Mouse (Mus musculus) cerebellum, adult 11 months (tissue): ENCODE results near the gene Gm5346.
"Not testable (repeated sequence)": the region's sequence is repeated elsewhere in the genome, so short reads cannot be mapped to it uniquely, and the experiment has no call there.

ENCODE experiments used
- DNase-seq: peaks from one replicate; pipeline ENCODE4 v3.0.0; 2022

Gm5346 gene

DNA sequence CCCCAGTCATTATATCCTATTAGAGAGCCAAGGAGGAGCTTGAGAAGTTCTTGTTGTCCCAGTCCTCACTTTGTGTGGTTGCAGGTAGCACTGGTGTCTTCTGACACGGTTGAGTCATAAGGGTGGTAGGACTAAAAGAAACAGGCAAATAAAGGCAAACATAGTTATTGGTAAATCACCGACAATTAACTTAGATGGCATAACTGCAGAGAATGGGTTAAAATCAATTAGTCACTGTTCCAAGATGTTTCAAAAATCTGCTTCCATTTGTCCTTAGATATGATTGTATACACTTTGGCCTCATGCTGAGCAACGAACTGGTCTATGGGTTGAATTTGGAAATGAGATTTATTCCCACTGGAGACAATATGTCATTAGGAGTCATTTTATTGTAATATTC, at the start of gene Gm5346:
Gene Gm5346, minus strand, starts transcription at position 101 of the 400 bp plus-strand sequence.
- DNase-seq, result no peak

DNA sequence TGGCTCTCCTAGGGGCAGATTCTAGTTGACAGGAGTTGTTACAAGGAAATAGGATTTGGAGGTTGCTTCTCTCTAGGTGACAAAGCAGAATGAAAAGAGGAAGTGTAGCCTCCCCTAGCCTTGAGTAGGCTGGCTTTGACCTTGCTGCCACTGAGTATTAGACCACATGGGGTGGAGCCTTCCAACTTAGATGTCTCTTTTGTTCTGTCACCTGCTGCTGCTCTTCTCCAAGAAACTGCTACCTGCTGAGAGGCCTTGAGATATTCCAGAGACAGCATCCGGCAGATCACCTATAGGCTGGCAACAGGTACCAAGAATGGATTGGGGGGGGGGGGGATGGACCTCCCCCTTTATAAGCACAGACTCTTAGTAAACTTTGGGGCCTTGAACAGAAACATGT, 11.0 kb downstream of the Gm5346 start:
- DNase-seq, result no peak

DNA sequence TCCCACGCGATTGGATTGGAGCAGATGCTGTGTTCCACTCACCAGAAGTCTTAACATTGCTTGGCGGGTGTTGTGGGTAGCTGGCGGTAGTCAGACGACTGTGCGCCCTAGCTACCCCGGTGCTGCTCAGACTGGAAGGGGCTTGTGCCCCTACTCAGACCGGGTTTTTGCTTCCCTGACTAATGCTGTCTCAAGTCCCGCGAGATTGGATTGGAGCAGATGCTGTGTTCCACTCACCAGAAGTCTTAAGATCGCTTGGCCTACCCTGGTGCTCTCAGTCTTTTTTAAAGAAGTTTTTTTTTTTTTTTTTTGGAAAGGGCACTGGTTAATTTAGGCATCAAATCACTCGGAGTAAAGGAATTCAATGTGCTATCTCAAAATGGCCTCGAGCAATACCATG, 23.4 kb downstream of the Gm5346 start:
- DNase-seq, result not testable (repeated sequence)

DNA sequence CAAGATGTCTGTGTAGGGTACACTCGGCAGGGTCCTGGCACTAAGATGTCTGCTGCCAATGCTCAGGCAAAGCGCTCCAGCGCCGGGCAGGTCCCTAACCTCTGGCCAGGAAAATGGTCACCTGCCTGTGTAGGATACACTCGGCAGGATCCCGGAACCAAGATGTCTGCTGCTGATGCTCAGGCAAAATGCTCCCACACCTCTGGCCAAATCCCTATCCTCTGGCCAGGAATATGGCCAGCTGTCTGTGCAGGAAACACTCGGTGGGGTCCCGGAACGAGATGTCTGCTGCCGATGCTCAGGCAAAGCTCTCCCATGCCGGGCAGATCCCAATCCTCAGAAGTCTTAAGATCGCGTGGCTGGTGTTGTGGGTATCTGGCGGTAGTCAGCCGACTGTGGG, 23.9 kb downstream of the Gm5346 start:
- not testable (repeated sequence) for DNase-seq

DNA sequence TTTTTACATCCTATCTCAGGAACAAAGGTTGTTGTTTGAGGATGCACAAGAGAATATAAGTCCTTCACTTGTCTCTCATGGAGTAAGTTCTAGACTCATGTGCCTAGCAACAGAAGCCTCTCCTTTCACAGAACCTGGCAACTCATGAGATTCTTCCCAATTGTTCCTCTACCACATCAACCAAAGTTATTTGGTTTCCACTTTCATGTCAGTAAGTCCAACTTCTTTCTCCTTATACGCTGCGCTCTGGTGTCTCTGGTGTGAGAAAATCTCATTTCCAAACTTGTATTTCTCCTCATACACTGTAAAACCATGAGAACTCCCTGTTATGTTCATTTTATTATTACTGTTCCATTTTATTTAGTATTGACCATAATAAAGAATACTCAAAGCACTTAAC, 50.5 kb downstream of the Gm5346 start, which contains the start of gene Adam26a:
Gene Adam26a, minus strand, starts transcription at position 101 of the 400 bp plus-strand sequence.
- DNase-seq, result not testable (repeated sequence)
